Mouse (Mus musculus) left cerebral cortex, adult 11 months (tissue): ENCODE data around the gene Plekhm1.
A peak's percentile ranks its signal among the peaks of the same experiment; 100 is the strongest.

Source experiments
- DNase-seq: peaks from one replicate; pipeline ENCODE4 v3.0.0; 2022; ENCODE audit warnings: low spot score

The Plekhm1 gene

GRCm38 (mm10) chr11:103360661-103361081 is 51.8 kb downstream of the Plekhm1 start:
- DNase-seq = no peak

DNA sequence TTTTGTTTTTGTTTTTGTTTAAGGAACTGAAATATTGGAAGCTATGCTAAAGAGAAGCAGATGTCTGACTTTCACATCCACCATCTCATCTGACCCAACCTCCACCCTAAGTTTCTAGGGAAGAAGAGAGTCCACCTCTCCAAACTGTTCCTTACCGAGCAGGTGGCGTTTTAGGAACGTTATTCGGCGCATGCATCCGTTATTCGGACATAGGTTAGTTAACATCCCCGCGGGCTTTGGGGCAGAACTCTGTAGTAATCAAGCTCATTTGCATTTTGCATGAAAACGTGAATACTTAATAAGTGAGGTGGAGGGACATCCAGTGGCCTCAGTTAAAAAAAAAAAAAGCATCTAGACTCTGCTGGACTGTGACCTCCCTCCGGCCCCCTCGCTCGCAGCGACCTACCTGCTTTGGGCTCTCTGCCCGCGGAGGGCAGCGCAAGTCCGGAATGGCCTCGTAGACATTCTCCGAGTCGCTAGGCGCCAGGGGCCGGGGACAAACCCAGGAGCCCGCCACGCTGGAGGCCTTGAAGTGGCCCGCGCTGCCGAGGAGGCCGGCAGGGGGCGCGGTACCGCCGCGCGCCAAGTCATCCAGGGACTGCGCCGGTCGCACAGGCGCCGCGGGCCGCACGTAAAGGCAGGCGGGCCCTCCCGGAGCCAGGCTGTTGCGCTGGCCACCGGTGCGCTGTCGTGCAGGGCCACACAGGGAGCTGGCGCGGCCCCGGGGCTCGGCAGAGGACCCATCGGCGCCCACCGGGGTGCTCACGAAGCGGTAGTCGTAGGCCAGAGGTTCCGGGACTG is 52.4 kb downstream of the Plekhm1 start:
- DNase-seq = peak; percentile 79

DNA sequence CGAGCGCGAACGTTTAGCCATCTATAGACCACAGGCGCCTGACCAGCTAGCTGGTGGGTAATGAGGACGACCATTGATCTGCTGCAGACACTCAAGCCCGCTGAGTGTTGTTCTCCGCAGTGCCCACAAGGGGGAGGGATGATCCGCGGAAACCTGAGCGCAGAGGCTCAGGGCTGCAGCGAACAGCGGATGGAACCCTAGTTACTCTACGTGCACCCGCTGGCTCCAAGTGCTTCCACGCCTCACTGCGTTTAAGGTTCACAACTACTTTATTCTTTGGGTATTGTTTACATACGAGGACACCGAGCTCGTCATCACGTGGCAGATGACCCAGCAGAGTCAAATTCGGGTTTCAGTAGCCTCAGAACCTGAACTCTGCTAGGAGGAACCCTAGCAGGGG is 53.4 kb downstream of the Plekhm1 start:
- no peak for DNase-seq

GRCm38 (mm10) chr11:103358316-103358715 is 54.2 kb downstream of the Plekhm1 start:
- DNase-seq = no peak

DNA sequence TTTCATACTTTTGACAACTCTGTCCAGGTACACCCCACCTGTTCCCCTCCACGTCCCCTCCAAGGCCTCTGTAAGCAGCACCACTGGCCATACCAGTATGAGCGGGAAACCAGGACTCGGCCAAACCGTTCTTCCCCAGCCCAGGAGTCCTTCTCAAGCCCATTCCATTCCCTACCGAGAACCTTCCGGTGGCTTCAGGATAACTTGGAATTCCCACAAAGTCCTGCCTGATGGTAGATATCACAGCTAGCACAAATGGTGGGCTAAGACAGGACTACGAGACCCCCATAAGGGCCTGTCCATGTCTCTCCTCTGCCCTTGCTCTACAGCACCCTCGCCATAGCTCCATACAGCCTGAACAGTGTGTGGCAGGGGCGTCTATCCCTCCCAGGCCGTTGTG is 54.8 kb downstream of the Plekhm1 start:
- DNase-seq = no peak

DNA sequence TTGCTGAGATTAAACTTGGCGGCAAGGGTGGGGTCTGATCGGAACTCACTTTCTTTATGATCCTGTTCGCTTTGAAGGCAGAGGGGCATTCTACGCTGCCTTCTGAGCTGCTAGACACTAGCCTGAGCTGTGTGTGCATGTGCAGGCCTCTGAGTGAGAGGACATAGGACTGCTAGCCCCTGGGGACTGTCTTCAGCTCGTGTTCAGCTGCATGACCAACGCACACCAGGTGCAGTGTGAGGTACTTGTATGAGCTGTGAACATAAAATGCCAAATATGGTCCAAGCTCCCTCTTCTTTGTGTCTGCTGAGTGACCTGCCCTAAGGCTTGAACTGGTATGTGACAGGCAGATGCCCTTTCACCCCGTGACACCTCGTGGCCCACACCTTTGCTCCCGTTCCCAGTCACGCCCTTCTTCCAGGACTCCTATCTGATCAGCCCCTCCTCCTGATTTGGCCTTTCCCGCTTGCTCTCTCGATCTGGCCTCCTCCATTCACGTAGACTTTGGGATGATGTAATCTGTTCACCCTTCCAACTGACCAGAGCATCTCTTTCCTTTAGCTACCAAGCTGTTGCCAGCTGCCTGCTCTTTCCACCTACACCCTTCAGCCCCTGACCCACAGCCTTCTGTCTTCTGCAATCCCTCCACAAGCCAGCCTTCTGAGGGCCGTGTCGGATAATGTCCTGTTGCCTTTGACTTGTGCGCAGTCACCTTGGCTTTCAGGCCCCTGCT is 55.4 kb downstream of the Plekhm1 start:
- DNase-seq = no peak

- no peak for DNase-seq
These were observed 56.4 kb downstream of the Plekhm1 start for GRCm38 (mm10) chr11:103356032-103356571.

DNA sequence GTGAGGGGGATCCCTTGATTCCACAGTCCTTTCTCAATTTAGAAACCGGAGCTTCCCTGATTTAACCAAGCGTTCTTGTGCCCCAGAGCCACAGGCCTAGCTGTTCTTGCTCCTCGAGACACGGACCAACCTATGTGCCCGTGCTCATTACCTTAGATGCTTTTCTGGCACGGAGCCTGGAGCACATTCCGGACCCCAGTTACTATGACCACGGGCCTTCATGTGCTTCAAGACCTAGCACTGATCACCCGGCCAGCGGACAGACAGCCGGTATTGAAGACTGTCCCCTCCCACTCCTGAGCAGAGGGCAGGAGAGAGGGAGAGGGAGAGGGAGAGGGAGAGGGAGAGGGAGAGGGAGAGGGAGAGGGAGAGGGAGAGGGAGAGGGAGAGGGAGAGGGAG is 57.2 kb downstream of the Plekhm1 start:
- DNase-seq = no peak

- DNase-seq = no peak
These were observed 58.5 kb downstream of the Plekhm1 start for GRCm38 (mm10) chr11:103354033-103354432.

DNA sequence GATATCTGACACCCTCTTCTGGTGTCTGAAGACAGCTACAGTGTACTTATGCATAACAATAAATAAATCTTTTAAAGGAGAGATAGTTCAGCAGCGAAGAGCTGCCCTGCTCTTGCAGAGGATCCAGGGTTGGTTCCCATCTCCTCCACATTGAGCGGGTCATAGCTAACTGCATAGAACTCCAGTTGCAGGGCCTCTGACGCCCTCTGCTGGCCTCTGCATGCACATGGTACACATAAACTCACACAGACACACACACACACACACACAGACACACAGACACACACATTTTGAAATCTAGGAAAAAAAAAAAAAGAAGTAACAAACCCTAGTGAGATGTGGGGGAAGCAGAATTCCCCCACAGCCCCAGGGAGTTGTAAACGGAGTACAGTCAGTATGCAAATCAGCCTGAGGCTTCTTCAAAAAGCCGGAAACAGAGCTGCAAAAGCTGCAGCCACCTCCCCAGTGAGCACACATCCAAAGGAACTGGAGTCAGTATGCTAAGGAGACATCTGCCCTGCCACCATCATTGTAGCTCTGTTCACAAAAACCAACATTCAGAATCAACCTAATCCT is 60.2 kb downstream of the Plekhm1 start:
- DNase-seq = no peak

DNA sequence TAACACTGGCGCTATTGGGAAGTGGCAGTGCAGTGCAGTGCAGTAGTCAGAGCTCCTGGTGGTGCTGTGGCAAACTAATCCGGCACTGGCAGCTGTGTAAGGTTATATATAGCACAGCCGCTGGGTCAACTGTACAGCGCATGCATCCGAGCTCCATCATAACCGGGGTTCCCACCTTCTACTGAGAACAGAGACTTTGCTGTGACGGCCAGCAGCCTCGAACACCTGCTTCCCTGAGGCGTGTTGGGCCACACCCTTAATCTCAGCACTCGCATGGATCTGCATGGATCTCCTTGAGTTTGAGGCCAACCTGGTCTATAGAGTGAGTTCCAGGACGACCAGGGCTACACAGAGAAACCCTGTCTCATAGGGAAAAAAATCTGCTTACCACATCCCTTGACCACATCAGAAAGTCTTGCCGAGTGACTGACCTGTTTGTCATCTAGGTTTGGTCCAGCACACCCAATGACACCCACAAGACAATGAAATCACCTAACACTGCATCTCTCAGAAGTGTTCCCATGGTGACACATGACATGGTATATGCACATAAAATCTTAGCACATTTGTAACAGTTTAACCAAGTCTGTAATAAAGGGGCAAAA is 61.7 kb downstream of the Plekhm1 start:
- DNase-seq = no peak

DNA sequence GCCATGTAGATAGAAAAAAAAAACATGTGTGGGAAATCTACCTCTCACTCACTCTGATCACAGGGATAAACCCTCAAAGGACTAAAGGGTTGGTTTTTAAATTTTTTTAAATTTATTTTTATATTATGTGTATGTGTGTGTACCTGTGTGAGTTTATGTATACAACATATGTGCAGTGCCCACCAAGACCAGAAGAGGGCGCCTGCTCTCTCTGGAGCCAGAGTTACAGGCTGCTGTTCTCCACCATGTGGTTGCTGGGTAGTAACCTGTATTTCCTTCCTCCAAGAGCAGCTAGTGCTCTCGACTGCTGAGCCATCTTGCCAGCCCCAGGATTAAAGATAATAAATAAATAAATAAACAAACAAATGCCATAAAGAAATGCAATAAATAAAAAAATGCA is 62.8 kb downstream of the Plekhm1 start:
- DNase-seq = no peak

GRCm38 (mm10) chr11:103346657-103347056 is 65.8 kb downstream of the Plekhm1 start:
- no peak for DNase-seq

- DNase-seq = no peak
These were observed 66.3 kb downstream of the Plekhm1 start for GRCm38 (mm10) chr11:103346236-103346635.

DNA sequence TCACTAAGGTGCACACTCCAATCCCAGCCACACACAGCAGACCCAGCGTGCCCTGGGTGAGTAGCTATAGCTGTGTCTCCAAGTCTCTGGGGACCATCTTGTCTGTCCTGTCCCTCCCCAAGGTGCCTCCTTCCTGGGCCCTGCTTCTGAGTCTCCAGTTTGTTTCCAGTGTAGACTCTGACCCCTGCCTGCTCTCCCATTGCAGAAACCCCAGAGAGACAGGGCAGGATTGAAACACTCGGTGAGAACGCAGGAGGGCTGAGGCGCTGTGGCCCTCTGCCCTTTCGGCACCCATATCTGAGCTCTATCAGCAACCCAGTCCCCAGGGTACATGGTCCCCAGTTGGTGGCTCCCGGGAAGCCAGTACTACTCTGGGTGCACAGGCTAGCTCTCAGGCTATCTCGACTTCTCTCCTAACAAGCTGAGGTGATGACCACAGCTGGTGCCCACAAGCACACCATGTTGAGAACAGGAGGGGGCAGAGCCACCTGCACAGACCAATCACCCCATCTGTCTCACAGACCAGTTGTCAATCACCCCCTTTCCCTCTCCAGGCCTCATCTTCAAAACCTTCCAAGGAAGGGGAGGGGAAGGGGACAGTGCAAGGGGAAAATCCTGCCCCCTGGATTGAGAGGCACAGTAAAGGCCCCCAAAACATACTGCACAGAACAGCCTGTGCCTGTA is 66.9 kb downstream of the Plekhm1 start:
- no peak for DNase-seq

DNA sequence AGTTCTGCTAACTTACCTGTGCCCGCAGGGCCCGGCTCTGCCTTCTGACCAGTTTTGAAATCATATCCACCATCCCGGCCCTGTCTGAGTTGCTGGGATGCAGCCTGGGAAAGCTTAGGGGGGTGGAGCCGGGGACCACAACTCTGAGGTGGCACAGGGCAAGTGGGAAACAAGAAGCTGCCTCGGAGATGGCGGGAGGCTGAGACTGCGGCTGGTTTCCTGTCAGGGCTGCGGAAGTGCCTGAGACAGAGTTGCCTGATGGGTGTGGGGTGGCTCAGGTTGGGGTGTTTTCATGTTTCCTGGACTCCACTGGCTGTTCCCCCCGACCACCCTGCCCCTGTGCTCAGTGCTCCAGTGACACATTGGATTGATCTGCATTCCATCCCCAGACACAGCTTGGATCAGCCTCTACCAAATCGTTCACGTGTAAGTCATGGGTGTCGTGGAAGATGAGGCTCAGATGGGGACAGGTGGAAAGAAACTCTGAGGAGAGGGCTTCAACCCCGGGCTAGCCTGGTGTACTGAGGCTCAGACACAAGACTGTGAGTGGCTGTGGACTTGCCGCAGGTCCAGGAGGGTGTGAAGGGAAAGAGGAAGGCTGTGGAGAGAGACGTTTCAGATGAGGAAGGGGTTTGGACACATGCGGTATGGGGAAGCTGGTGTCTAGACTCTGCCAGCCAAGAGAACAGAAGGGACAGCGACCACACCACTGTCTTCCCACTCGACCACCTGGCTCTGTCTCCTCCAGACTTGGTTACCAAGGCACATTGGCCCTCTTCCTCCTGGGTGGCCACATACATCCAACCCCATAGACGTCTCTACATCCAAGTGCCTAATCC is 67.8 kb downstream of the Plekhm1 start:
- no peak for DNase-seq

DNA sequence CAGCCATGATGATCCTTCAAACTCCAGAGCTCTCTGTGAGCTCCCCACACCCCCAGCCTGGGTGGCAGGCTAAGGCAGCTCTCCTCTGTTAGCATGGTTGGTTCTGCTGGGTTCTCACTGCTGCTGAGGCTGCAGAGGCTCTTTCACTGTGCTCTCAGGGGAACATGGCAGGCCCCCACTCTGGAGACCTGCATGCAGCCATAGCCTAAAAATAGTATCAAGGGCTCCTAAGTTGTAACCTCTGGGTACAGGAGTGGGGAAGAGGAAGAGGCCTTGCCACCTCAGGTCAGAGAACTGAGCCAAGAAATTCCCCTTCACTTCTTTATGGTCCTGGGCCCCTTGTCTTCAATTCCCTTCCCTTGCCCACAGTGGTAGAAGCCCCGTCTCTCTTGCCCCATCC is 68.6 kb downstream of the Plekhm1 start:
- no peak for DNase-seq

DNA sequence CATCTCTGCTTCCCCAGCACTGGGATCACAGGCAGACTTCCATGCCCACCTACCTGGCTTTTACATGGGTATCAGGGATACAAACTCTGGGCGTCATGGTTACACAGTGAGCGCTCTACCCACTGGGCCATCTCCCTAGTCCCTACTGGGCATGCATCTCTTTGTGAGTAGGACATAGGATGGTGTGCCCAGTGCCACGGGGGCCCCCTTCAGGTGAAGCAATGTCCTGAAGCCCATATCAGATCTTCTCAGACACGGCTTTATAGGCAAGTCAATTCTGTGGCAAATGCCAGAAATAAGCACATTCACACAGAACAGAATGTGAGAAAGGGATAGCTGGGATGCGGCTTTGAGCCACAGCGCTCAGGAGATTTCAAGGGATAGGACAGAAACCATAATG is 69.4 kb downstream of the Plekhm1 start:
- DNase-seq = no peak

DNA sequence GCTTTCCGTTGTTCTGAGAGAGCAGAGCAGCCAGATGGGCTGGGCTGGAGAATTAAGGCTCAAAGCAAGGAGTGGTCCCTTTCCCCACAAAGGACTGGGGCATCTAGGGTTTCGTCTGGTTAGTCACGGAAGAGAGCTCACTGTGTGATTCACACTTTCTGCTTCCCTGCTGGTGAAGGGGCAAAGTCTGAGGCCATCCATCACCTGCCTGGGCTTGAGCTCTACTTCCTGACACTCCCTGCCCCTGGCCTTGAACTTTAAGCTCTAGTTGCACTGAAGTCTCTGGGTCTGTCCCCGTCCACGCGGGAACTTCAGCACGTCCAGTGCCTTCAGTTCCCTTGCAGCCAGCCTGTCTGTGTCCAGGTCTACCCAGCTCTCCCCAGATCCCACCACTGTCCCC is 71.8 kb downstream of the Plekhm1 start:
- no peak for DNase-seq

- no peak for DNase-seq
These were observed 72.4 kb downstream of the Plekhm1 start for GRCm38 (mm10) chr11:103340130-103340529.
